Mouse (Mus musculus) gastrocnemius, postnatal 36 days (tissue): ENCODE measurements around the gene Etv2. TPM values are rescaled to one million over a fixed set of nuclear protein-coding genes. Genes with fewer than 3 reads are reported as not detected.

Experiments used
- DNase-seq, 2 experiments: peaks; one replicate each; pipeline ENCODE4 v3.0.0; 2022
- intact Hi-C: fragments of 180-260 bp; cut with DNase I; formaldehyde crosslinking; loops from one replicate; pipeline ENCODE4 v1.15.1; 2025
- microRNA-seq, 2 experiments: library from miRNA; unstranded; fragments of <30 nt; microRNA quantifications; one replicate each; pipeline ENCODE4 v1.2.0; 2021
- total RNA-seq, 2 experiments: library from RNA; stranded (reverse); gene quantifications; 2 replicates each; pipeline ENCODE4 v1.2.3; 2021

The Etv2 gene
- total RNA-seq, 2 experiments from 2014 or later: not detected

DNA sequence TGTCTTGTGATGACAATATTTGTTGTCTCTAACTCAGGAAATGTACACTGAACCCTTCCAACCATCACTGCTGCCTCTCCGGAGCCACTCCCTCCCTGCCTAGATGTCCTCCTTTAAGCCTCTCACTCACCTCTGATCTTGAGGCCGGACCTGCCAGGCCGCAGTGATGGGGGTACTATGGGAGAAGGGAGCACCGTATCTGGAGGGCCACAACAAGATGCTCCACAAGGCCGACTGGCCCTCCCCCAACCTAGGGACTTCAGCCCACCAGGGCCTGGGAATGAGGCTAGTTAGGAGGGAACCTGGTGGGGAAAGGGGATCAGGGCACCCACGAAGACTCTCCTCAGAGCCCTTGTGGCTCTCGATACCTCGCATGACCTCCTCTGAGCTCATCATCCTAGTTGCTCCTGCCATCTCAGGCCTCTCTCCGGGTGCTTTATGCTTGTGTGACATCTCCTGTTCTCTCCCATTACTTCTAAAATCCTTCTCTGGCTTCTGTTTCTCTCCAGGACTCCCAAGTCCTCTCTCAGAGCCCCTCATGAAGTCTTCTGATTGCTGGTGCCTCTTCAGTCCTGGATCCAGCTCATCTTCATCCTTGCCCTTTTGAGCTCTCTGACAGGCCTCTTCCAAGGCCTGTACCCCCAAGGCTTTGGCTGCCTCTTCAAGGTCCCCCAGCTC is 44.6 kb downstream of the Etv2 start:
- intact Hi-C loops: loop anchor here (2.0 to 5.0 kb wide), 2 partner anchors 20 to 271 kb away; partner anchors contain the start of gene Ffar1
- DNase-seq: no peak

DNA sequence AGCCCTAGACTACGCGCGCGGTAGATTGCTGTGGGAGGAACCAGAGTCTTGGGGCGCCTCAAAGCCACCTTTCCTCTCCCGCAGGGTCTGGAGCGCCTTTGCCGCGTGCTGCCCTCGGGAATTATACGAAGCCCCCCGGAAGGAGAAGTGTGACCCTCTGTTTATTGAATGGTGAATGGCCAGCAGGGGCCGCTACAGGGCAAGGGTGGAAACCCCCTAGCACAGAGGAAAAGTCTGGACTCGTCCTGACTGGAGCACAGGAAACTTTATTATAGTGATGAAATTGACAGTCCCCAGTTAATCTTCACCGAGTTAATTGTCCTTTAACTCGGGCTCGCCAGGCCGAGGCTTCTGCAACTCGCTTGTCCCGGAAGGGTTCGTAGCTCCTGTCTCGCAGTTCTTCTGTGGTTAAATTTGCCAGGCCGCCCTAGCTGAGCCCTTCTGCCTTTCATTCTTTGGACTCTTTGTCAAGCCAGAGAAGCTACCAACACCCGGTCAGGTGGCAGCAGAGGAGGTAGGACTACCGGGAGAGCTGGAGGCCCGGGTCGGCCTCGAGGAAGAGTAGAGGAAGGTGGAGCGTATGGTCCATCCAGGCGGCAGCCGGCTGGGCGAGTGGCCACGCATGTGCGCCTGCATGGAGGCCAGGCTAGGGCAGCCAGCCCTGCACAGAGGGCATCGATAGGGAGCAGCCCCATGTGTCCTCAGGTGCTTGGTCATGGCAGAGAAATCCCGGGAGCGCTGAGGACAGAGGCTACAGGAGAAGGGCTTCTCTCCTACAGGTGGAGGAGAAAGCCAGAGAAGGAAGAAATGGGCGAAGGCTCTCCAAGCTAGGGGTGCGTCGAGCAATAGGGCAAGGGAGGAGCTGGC is 46.0 kb downstream of the Etv2 start:
- DNase-seq: peak; percentile 76 to 84
- intact Hi-C loops: loop anchor here (1.0 to 5.0 kb wide), 3 partner anchors 21 to 273 kb away; partner anchors contain the start of gene Ffar1

DNA sequence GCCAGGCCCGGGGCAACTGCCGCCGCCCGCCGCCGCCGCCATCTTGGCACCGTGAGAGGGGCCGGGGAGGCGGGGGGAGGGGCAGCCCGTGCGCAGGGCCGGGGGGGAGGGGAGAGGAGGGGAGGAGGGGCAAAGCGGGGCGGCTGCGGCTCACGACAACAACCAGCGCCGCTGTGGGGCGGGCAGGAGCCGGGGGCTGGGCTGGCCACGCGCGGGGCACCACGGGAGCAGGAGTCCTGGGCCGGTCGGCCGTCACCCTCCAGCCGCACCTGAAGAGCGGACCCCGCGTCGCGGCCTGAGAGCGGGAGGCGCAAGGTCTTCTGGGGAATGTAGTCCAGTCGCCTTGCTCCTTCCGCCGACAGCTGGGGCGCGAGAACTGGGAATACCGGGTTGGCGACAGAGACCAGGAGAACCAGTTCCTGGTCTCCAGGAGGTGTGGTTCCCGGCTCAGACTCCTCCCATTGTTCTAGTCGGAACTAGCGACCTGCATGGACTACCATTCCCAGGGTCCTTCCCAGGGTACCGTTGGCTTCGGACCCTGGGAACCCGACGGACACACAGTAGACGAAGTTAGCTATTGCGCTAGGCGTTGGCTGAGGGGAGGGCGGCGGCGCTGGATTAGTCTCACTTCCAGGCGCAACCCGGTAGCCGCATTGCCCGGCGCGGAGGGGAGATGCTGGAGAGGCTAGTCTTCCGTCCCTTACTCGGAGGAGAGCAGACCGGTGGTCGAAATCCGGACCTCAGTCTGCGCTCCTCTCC is 46.8 kb downstream of the Etv2 start, which contains the start of gene Kmt2b:
Kmt2b (minus strand) TSS at position 51 of the 759 bp plus-strand sequence.
- intact Hi-C loops: loop anchor here (1.0 kb wide), 1 partner anchor 25 kb away; no protein-coding TSS in a partner anchor
- peak; percentile 92 to 94 for DNase-seq

DNA sequence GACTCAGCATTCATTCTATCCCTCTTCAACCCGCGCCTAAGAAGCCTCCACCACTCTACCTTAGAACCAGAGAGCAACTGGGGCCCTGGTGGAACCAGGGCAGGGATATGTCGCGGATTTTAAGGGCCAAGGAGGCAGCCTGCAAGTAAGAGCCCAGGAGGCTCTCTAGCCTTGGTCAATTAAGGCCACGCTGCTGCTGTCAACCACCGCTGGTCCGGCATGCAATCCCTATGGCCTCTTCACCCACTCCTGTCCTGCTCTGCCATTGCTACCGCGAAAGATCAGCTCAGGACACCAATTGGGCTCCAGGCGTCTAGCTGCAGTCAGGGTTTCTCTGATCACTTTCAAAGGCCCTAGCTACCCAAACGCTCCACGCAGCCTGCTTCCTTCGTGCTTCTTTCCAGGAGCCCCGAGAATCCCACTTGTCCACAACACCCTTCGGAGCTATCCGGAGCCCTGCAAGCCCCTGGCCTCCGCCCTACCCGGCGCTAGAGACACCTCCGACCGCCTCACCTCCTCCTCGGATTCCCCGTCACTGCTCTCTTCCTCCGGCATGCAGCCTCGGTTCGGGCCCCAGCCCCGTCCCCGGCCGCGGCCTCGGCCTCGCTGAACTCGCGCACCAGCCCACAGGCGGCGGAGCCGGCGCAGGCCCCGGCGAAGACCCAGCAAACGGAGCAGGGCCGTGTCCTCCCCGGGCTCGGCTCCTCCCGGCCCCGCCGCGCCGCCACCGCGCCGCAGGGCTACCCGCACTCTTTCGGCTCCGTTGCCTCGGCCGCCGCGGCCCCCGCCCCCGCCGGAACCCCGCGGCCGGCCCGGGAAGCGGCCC is 47.6 kb downstream of the Etv2 start:
- peak; percentile 32 to 65 for DNase-seq
- intact Hi-C loops: no loop called here

DNA sequence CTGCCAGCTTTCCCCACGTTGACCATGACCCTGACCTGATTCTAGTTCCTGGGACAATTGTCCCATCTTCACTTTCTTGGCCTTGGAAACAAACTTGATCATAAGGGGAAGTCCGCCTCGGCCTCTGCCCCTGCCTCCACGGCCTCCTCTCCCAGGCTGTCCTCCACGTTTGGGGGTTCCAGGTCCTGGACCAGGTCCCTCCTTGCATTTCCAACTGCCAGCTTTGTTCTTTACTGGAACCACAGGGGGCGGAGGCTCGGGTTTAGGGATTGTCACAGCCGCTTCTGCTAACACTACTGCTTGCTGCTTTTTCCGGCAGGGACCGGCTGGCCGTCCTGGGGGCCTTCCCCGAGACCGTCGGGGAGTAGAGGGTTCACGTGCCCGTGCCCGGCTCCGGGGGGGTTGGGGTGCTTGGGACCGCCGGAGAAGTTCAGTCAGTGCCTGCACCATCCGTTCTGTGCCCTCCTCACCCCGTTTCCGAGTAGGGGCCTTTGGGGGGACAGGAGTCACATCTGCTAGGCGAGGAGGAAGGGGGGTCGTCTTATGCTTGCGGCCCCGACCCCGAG is 49.1 kb downstream of the Etv2 start:
- intact Hi-C loops: no loop called here
- no peak for DNase-seq

DNA sequence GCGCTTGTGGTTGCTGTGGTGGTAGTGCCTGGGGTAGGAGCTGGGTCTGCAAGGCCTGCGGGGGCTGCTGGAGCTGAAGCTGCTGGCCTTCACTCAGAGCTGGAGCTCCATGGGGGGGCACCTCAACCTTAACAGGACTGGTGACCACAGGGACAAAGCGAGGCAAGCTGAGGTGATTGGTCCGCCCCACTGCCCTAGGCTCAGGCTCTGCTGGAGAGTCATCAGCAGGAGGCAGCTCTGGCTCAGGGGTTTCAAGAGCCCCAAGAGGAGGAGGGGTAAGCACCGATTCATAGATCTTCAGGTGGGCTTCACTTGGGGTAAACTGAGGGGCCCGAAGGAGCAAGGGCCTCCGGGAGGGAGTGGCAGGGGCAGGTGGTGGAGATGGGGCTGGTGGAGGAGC is 50.5 kb downstream of the Etv2 start:
- DNase-seq: no peak
- intact Hi-C loops: no loop called here

DNA sequence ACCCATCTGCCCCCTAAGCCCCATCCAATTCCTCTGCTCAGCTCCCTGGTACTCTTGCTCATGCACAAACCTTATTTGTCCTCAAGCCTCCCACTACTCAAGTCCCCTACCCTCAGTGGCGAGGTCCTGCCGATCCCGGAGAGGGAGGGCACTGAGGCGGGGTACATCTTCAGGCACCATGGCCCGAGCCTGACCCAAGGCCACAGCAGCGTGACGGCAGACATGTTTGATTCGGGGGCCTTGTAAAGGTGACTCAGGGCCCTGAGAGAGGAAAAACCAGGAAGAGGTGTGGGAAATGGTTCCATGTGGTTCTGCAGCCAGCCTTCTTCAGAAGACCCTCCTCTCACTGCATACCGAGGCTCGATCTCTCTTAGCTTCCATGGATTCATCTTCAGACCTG is 51.3 kb downstream of the Etv2 start:
- intact Hi-C loops: no loop called here
- no peak for DNase-seq

Small RNA genes lying within 50 kb of the gene (microRNA-seq; reads per million reads assigned to microRNA genes)
- gene Mir3569: 0 to 1.5 reads per million in 2 experiments

Other genes starting within 250 kb of the Etv2 start
- 1 to 10 TPM; 2.9 to 5.7 TPM for gene Tyrobp, start 222.1 kb downstream of the Etv2 start, total RNA-seq
- under 1 TPM in 1 of 2 experiments, not detected in 1; 0.86 TPM for gene Hcst, start 216.0 kb downstream of the Etv2 start, total RNA-seq
- under 1 TPM; 0.12 to 0.20 TPM for gene Nfkbid, start 214.1 kb downstream of the Etv2 start, total RNA-seq
- gene Aplp1, start 190.3 kb downstream of the Etv2 start, total RNA-seq: 1 to 10 TPM in 1 of 2 experiments, under 1 TPM in 1; 0.62 to 1.0 TPM
- not detected for gene Kirrel2, start 178.2 kb downstream of the Etv2 start, total RNA-seq
- gene Nphs1, start 177.5 kb downstream of the Etv2 start, total RNA-seq: not detected
- not detected for gene Prodh2, start 142.2 kb downstream of the Etv2 start, total RNA-seq
- 1 to 10 TPM in 1 of 2 experiments, under 1 TPM in 1; 0.49 to 1.0 TPM for gene Arhgap33, start 100.8 kb downstream of the Etv2 start, total RNA-seq
- 1,000 to 10,000 TPM; 1,132 to 1,502 TPM for gene Hspb6, start 83.7 kb downstream of the Etv2 start, total RNA-seq
- gene Proser3, start 83.6 kb downstream of the Etv2 start, total RNA-seq: 1 to 10 TPM; 3.3 to 8.2 TPM
- gene Lin37, start 76.0 kb downstream of the Etv2 start, total RNA-seq: 10 to 100 TPM in 1 of 2 experiments, 1 to 10 TPM in 1; 9.6 to 12.4 TPM
- gene U2af1l4, start 72.6 kb downstream of the Etv2 start, total RNA-seq: 10 to 100 TPM; 51.8 to 52.3 TPM
- 1 to 10 TPM; 1.8 TPM for gene Gm49396, start 72.5 kb downstream of the Etv2 start, total RNA-seq
- gene Psenen, start 72.2 kb downstream of the Etv2 start, total RNA-seq: 10 to 100 TPM; 95.1 to 99.1 TPM
- under 1 TPM in 1 of 2 experiments, not detected in 1; 0.38 TPM for gene Igflr1, start 70.4 kb downstream of the Etv2 start, total RNA-seq
- 10 to 100 TPM; 13.4 to 16.0 TPM for gene Kmt2b, start 47.1 kb downstream of the Etv2 start, total RNA-seq
- gene Zbtb32, start 36.9 kb downstream of the Etv2 start, total RNA-seq: not detected
- not detected for gene Upk1a, start 23.0 kb downstream of the Etv2 start, total RNA-seq
- 1,000 to 10,000 TPM; 1,738 to 1,902 TPM for gene Cox6b1, start 9.7 kb downstream of the Etv2 start, total RNA-seq
- gene Rbm42, start 14.5 kb upstream of the Etv2 start, total RNA-seq: 10 to 100 TPM; 35.7 to 38.1 TPM
- 1 to 10 TPM; 2.9 to 3.2 TPM for gene Haus5, start 29.1 kb upstream of the Etv2 start, total RNA-seq
- gene Pmis2, start 35.8 kb upstream of the Etv2 start, total RNA-seq: 1 to 10 TPM; 2.5 to 2.7 TPM
- gene 2200002J24Rik, start 63.1 kb upstream of the Etv2 start, total RNA-seq: not detected
- gene Atp4a, start 76.4 kb upstream of the Etv2 start, total RNA-seq: under 1 TPM; 0.27 to 0.28 TPM
- 100 to 1,000 TPM; 251 to 273 TPM for gene Tmem147, start 93.7 kb upstream of the Etv2 start, total RNA-seq
- not detected for gene Gapdhs, start 107.8 kb upstream of the Etv2 start, total RNA-seq
- 1 to 10 TPM; 1.7 to 3.9 TPM for gene Sbsn, start 115.6 kb upstream of the Etv2 start, total RNA-seq
- gene Dmkn, start 127.9 kb upstream of the Etv2 start, total RNA-seq: under 1 TPM in 1 of 2 experiments, not detected in 1; 0.56 TPM
- gene Krtdap, start 152.0 kb upstream of the Etv2 start, total RNA-seq: not detected
- under 1 TPM in 1 of 2 experiments, not detected in 1; 0.35 TPM for gene Ffar2, start 187.9 kb upstream of the Etv2 start, total RNA-seq
- not detected for gene Ffar3, start 220.3 kb upstream of the Etv2 start, total RNA-seq
- not detected for gene Ffar1, start 225.7 kb upstream of the Etv2 start, total RNA-seq
- not detected for gene Cd22, start 244.5 kb upstream of the Etv2 start, total RNA-seq